Mouse (Mus musculus) lung, embryonic 16.5 days (tissue): ENCODE measurements around the gene Psg17. TPM values are rescaled to one million over a fixed set of nuclear protein-coding genes. Genes with fewer than 3 reads are reported as not detected.
"Not testable (repeated sequence)": the region's sequence is repeated elsewhere in the genome, so short reads cannot be mapped to it uniquely, and the experiment has no call there.

ENCODE experiments used
- ATAC-seq: fragments of 200-750 bp; cut with Nextera tagmentation; 2 replicates; pipeline ENCODE4 v1.8.0; 2017; ENCODE audit warnings: low read depth, mild to moderate bottlenecking, moderate library complexity
- H3K27ac ChIP-seq: fragments of 300-500 bp; sonication (generic); 2 replicates; pipeline ENCODE4 v1.5.1; 2014; ENCODE audit warnings: mild to moderate bottlenecking, control low read depth, low read length
- H3K27me3 ChIP-seq: fragments of 300-500 bp; sonication (generic); 2 replicates; pipeline ENCODE4 v1.6.1; 2014; ENCODE audit warnings: low read depth, low read length, mixed read lengths; ENCODE audit not compliant: control insufficient read depth, insufficient read depth
- H3K36me3 ChIP-seq: fragments of 300-500 bp; sonication (generic); 2 replicates; pipeline ENCODE4 v1.6.1; 2014; ENCODE audit warnings: low read length; ENCODE audit not compliant: control insufficient read depth, insufficient read depth
- H3K4me1 ChIP-seq: fragments of 300-500 bp; sonication (generic); replicated peaks from 2 replicates; pipeline ENCODE4 v1.6.1; 2014; ENCODE audit warnings: low read length, mixed read lengths; ENCODE audit not compliant: control insufficient read depth, insufficient read depth
- H3K4me2 ChIP-seq: fragments of 300-500 bp; sonication (generic); 2 replicates; pipeline ENCODE4 v1.6.1; 2014; ENCODE audit warnings: low read depth, low read length, control low read depth
- H3K4me3 ChIP-seq: fragments of 300-500 bp; sonication (generic); 2 replicates; pipeline ENCODE4 v1.5.1; 2014; ENCODE audit warnings: mild to moderate bottlenecking, low read length, control low read depth
- H3K9ac ChIP-seq: fragments of 300-500 bp; sonication (generic); 2 replicates; pipeline ENCODE4 v1.6.1; 2014; ENCODE audit warnings: low read length, control low read depth
- H3K9me3 ChIP-seq: fragments of 300-500 bp; sonication (generic); 2 replicates; pipeline ENCODE4 v1.6.1; 2016; ENCODE audit warnings: low read length; ENCODE audit not compliant: control insufficient read depth
- WGBS: fragments of 180-500 bp; shearing (Covaris S2); extraction: QIAGEN DNeasy Blood & Tissue Kit; methylation state at CpG from one replicate; pipeline ENCODE4 v1.1.7; 2014; 5-methylcytosine and 5-hydroxymethylcytosine counted together
- polyA plus RNA-seq: library from polyadenylated mRNA; unstranded; fragments of >200 nt; fragmentation: Nextera tagmentation; extraction: Ambion mirVana; gene quantifications from 2 replicates; pipeline ENCODE4 v1.2.1, GENCODE M21; 2015

Psg17 gene
- polyA plus RNA-seq = 0.06 TPM in 1 of 2 replicates, not detected in the other

GRCm38 (mm10) chr7:18821507-18821906, at the start of gene Psg17:
TSS of gene Psg17 (minus strand) at chr7:18821607.
- H3K4me2 ChIP-seq = no peak within 1 kb of the TSS
- no peak for ATAC-seq
- no peaks in the 10 kb centered on the region for H3K9me3 ChIP-seq
- H3K36me3 ChIP-seq = no peaks in the 10 kb centered on the region
- H3K4me1 ChIP-seq = no peaks in the 10 kb centered on the region
- H3K4me3 ChIP-seq = no peak within 1 kb of the TSS
- no peak within 1 kb of the TSS for H3K27ac ChIP-seq
- no peaks in the 10 kb centered on the region for H3K27me3 ChIP-seq
- WGBS = 66% methylated on average over 3 of the region's 3 CpGs
- H3K9ac ChIP-seq = no peak within 1 kb of the TSS

- H3K4me2 ChIP-seq, ATAC-seq, H3K36me3 ChIP-seq, H3K27me3 ChIP-seq, H3K4me3 ChIP-seq, H3K27ac ChIP-seq, H3K4me1 ChIP-seq, H3K9me3 ChIP-seq, H3K9ac ChIP-seq: not testable (repeated sequence)
- WGBS = 80% methylated on average over 1 of the region's 8 CpGs
Observed at GRCm38 (mm10) chr7:18871031-18871430, 49.6 kb upstream of the Psg17 start, which contains the start of gene Pglyrp1. TSS of gene Pglyrp1 (plus strand) at chr7:18871331.

- WGBS = 89% methylated on average over 2 of the region's 2 CpGs
- Histone ChIP-seq H3K4me3 (no peak overlapping the region), H3K36me3 (no peaks in the 10 kb centered on the region), H3K27ac (no peak overlapping the region), H3K4me2 (no peak overlapping the region), H3K4me1 (no peaks in the 10 kb centered on the region), H3K9me3 (peaks cover 9% of the 10 kb centered on the region), H3K27me3 (no peaks in the 10 kb centered on the region), H3K9ac (no peak overlapping the region)
- ATAC-seq = no peak
Observed at GRCm38 (mm10) chr7:18868491-18868890, 47.1 kb upstream of the Psg17 start.

- 75% methylated on average over 6 of the region's 6 CpGs for WGBS
- Histone ChIP-seq H3K4me2 (no peak overlapping the region), H3K36me3 (no peaks in the 10 kb centered on the region), H3K27me3 (no peaks in the 10 kb centered on the region), H3K27ac (no peak overlapping the region), H3K9ac (no peak overlapping the region), H3K9me3 (0 out of 2 replicates have a peak, but pooled peaks cover 4% of the 10 kb centered on the region), H3K4me3 (no peak overlapping the region), H3K4me1 (no peaks in the 10 kb centered on the region)
- no peak for ATAC-seq
Observed at GRCm38 (mm10) chr7:18862801-18863200, 41.4 kb upstream of the Psg17 start.

GRCm38 (mm10) chr7:18858310-18858916, 37.0 kb upstream of the Psg17 start:
- no peak overlapping the region for H3K4me3 ChIP-seq
- no peak overlapping the region for H3K9ac ChIP-seq
- H3K27ac ChIP-seq = peak overlapping the region; percentile 62; the same call in 1 of the 2 replicates
- no peaks in the 10 kb centered on the region for H3K36me3 ChIP-seq
- H3K27me3 ChIP-seq = no peaks in the 10 kb centered on the region
- peak; percentile 87 for ATAC-seq
- no peak overlapping the region for H3K4me2 ChIP-seq
- WGBS = 67% methylated on average over 5 of the region's 5 CpGs
- no peaks in the 10 kb centered on the region for H3K9me3 ChIP-seq
- no peaks in the 10 kb centered on the region for H3K4me1 ChIP-seq

GRCm38 (mm10) chr7:18848395-18848794, 27.0 kb upstream of the Psg17 start:
- 66% methylated on average over 1 of the region's 1 CpGs for WGBS
- Histone ChIP-seq H3K4me1 (0 out of 2 replicates have a peak, but pooled peaks cover 6% of the 10 kb centered on the region), H3K36me3 (no peaks in the 10 kb centered on the region), H3K9me3 (no peaks in the 10 kb centered on the region), H3K4me3 (no peak overlapping the region), H3K27me3 (no peaks in the 10 kb centered on the region), H3K27ac (no peak overlapping the region), H3K9ac (no peak overlapping the region), H3K4me2 (no peak overlapping the region)
- ATAC-seq = no peak

- Histone ChIP-seq H3K4me1 (0 out of 2 replicates have a peak, but pooled peaks cover 8% of the 10 kb centered on the region), H3K9me3 (no peaks in the 10 kb centered on the region), H3K4me3 (no peak overlapping the region), H3K4me2 (no peak overlapping the region), H3K9ac (no peak overlapping the region), H3K27me3 (no peaks in the 10 kb centered on the region), H3K36me3 (no peaks in the 10 kb centered on the region), H3K27ac (no peak overlapping the region)
- no peak for ATAC-seq
- WGBS = 20% methylated on average over 5 of the region's 5 CpGs
Observed at GRCm38 (mm10) chr7:18844811-18845210, 23.4 kb upstream of the Psg17 start.

GRCm38 (mm10) chr7:18841174-18841567, 19.8 kb upstream of the Psg17 start:
- no peaks in the 10 kb centered on the region for H3K9me3 ChIP-seq
- peak overlapping the region; percentile 65 for H3K9ac ChIP-seq
- H3K27me3 ChIP-seq = no peaks in the 10 kb centered on the region
- no peaks in the 10 kb centered on the region for H3K36me3 ChIP-seq
- WGBS = 54% methylated on average over 1 of the region's 1 CpGs
- H3K27ac ChIP-seq = peak overlapping the region; percentile 90
- H3K4me3 ChIP-seq = peak overlapping the region; percentile 41
- ATAC-seq = no peak
- H3K4me2 ChIP-seq = peak overlapping the region; percentile 57
- 0 out of 2 replicates have a peak, but pooled peaks cover 4% of the 10 kb centered on the region for H3K4me1 ChIP-seq

- peak; percentile 93 for ATAC-seq
- Histone ChIP-seq H3K27ac (peak overlapping the region; percentile 98), H3K4me1 (0 out of 2 replicates have a peak, but pooled peaks cover 4% of the 10 kb centered on the region), H3K4me2 (peak overlapping the region; percentile 77), H3K4me3 (peak overlapping the region; percentile 55), H3K9ac (peak overlapping the region; percentile 67), H3K36me3 (no peaks in the 10 kb centered on the region), H3K9me3 (no peaks in the 10 kb centered on the region), H3K27me3 (no peaks in the 10 kb centered on the region)
- WGBS = 3% methylated on average over 14 of the region's 17 CpGs
Observed at GRCm38 (mm10) chr7:18840386-18841173, 19.2 kb upstream of the Psg17 start.
